Mouse (Mus musculus): Measurements from ENCODE around the gene Gatc. TPM values are rescaled to one million over a fixed set of nuclear protein-coding genes. Genes with fewer than 3 reads are reported as not detected.
A peak's percentile ranks its signal among the peaks of the same experiment; 100 is the strongest.
"Not testable (repeated sequence)": the region's sequence is repeated elsewhere in the genome, so short reads cannot be mapped to it uniquely, and the experiment has no call there.

Gatc gene
- polyA plus RNA-seq, 1 experiment from 2014 or later: 28.3 TPM

- H3K4me3 ChIP-seq: peak within 1 kb of the TSS; percentile 98
- peak within 1 kb of the TSS; percentile 91 for H3K27ac ChIP-seq
- H3K27me3 ChIP-seq: no peaks in the 10 kb centered on the region
- H3K36me3 ChIP-seq: peaks cover 23% of the 10 kb centered on the region
- H3K4me1 ChIP-seq: peaks cover 33% of the 10 kb centered on the region
- under 1% methylated on average over 74 of the region's 97 CpGs for WGBS
- ATAC-seq (ENCODE audit: low FRiP score, low read depth): peak; percentile 88
- H3K9me3 ChIP-seq: no peaks in the 10 kb centered on the region
- peak within 1 kb of the TSS; percentile 96 for H3K9ac ChIP-seq
- peak within 1 kb of the TSS; percentile 91 for H3K4me2 ChIP-seq (replicated peaks)
Observed at GRCm38 (mm10) chr5:115326875-115327609, 13.9 kb downstream of the Gatc start, which contains the start of gene Srsf9. Gene Srsf9 (plus strand): TSS chr5:115327177.

- peak overlapping the region; percentile 98 for H3K4me3 ChIP-seq
- 26% methylated on average over 11 of the region's 11 CpGs for WGBS
- H3K4me2 ChIP-seq (replicated peaks): peak overlapping the region; percentile 91
- H3K27ac ChIP-seq: peak overlapping the region; percentile 91; the same call in 1 of the 2 replicates
- peaks cover 33% of the 10 kb centered on the region for H3K4me1 ChIP-seq
- H3K36me3 ChIP-seq: peaks cover 16% of the 10 kb centered on the region
- ATAC-seq (ENCODE audit: low FRiP score, low read depth): peak; percentile 9; the same call in 1 of the 2 replicates
- no peaks in the 10 kb centered on the region for H3K27me3 ChIP-seq
- H3K9ac ChIP-seq: peak overlapping the region; percentile 96
- H3K9me3 ChIP-seq: no peaks in the 10 kb centered on the region
Observed at GRCm38 (mm10) chr5:115326256-115326831, 14.6 kb downstream of the Gatc start.

GRCm38 (mm10) chr5:115319004-115319940 lies 21.7 kb downstream of the Gatc start:
- WGBS: under 1% methylated on average over 22 of the region's 22 CpGs
- Histone ChIP-seq H3K9me3 (no peaks in the 10 kb centered on the region), H3K36me3 (no peaks in the 10 kb centered on the region), H3K9ac (peak overlapping the region; percentile 62), H3K4me3 (peak overlapping the region; percentile 43), H3K27ac (peak overlapping the region; percentile 67), H3K4me2 (replicated peaks) (peak overlapping the region; percentile 75), H3K27me3 (no peaks in the 10 kb centered on the region), H3K4me1 (peaks cover 37% of the 10 kb centered on the region)
- peak; percentile 52 for ATAC-seq (ENCODE audit: low FRiP score, low read depth)

GRCm38 (mm10) chr5:115317645-115318328 lies 23.2 kb downstream of the Gatc start:
- Histone ChIP-seq H3K9ac (no peak overlapping the region), H3K27me3 (no peaks in the 10 kb centered on the region), H3K4me1 (peaks cover 49% of the 10 kb centered on the region), H3K4me3 (peak overlapping the region; percentile 3; the same call in 1 of the 2 replicates), H3K9me3 (no peaks in the 10 kb centered on the region), H3K4me2 (replicated peaks) (peak overlapping the region; percentile 48), H3K36me3 (no peaks in the 10 kb centered on the region), H3K27ac (peak overlapping the region; percentile 90)
- WGBS: 2% methylated on average over 10 of the region's 10 CpGs
- peak; percentile 63 for ATAC-seq (ENCODE audit: low FRiP score, low read depth)

- Histone ChIP-seq H3K4me1 (peaks cover 50% of the 10 kb centered on the region), H3K27me3 (no peaks in the 10 kb centered on the region), H3K27ac (peak overlapping the region; percentile 90), H3K36me3 (no peaks in the 10 kb centered on the region), H3K9ac (peak overlapping the region; percentile 53), H3K9me3 (no peaks in the 10 kb centered on the region), H3K4me2 (replicated peaks) (peak overlapping the region; percentile 48), H3K4me3 (no peak overlapping the region)
- peak; percentile 49 for ATAC-seq (ENCODE audit: low FRiP score, low read depth)
- WGBS: 6% methylated on average over 14 of the region's 14 CpGs
Observed at GRCm38 (mm10) chr5:115316968-115317644, 23.9 kb downstream of the Gatc start.

GRCm38 (mm10) chr5:115313668-115313943 lies 27.4 kb downstream of the Gatc start:
- WGBS: 33% methylated on average over 5 of the region's 5 CpGs
- ATAC-seq (ENCODE audit: low FRiP score, low read depth): no peak
- Histone ChIP-seq H3K4me2 (replicated peaks) (no peak overlapping the region), H3K36me3 (no peaks in the 10 kb centered on the region), H3K27ac (0 out of 2 replicates have a peak overlapping the region, but pooled peaks have one; percentile 3), H3K4me3 (no peak overlapping the region), H3K27me3 (no peaks in the 10 kb centered on the region), H3K9ac (peak overlapping the region; percentile 10; the same call in 1 of the 2 replicates), H3K4me1 (peaks cover 37% of the 10 kb centered on the region), H3K9me3 (no peaks in the 10 kb centered on the region)

GRCm38 (mm10) chr5:115312816-115313667 lies 27.9 kb downstream of the Gatc start:
- WGBS: 70% methylated on average over 10 of the region's 10 CpGs
- Histone ChIP-seq H3K9me3 (no peaks in the 10 kb centered on the region), H3K27ac (no peak overlapping the region)

GRCm38 (mm10) chr5:115312354-115312753 lies 28.6 kb downstream of the Gatc start:
- H3K9ac ChIP-seq: no peak overlapping the region
- no peak for ATAC-seq (ENCODE audit: low FRiP score, low read depth)
- H3K4me1 ChIP-seq: peaks cover 24% of the 10 kb centered on the region
- H3K9me3 ChIP-seq: no peaks in the 10 kb centered on the region
- no peaks in the 10 kb centered on the region for H3K36me3 ChIP-seq
- no peak overlapping the region for H3K4me3 ChIP-seq
- 81% methylated on average over 4 of the region's 4 CpGs for WGBS
- H3K27me3 ChIP-seq: no peaks in the 10 kb centered on the region
- no peak overlapping the region for H3K4me2 ChIP-seq (replicated peaks)
- no peak overlapping the region for H3K27ac ChIP-seq

More at GRCm38 (mm10) chr5:115312816-115313667, 27.9 kb downstream of the Gatc start:
- Histone ChIP-seq H3K4me3 (no peak overlapping the region), H3K9ac (peak overlapping the region; percentile 10; the same call in 1 of the 2 replicates), H3K27me3 (no peaks in the 10 kb centered on the region), H3K4me1 (peaks cover 31% of the 10 kb centered on the region), H3K36me3 (no peaks in the 10 kb centered on the region), H3K4me2 (replicated peaks) (no peak overlapping the region)
- no peak for ATAC-seq (ENCODE audit: low FRiP score, low read depth)

GRCm38 (mm10) chr5:115302190-115302589 lies 38.8 kb downstream of the Gatc start:
- H3K27me3 ChIP-seq; H3K9me3 ChIP-seq; H3K4me3 ChIP-seq; ATAC-seq (ENCODE audit: low FRiP score, low read depth); H3K9ac ChIP-seq; H3K27ac ChIP-seq: not testable (repeated sequence)
- 0 out of 2 replicates have a peak overlapping the region, but pooled peaks have one; percentile 66 for H3K4me2 ChIP-seq (replicated peaks)
- peaks cover 24% of the 10 kb centered on the region for H3K4me1 ChIP-seq
- H3K36me3 ChIP-seq: peaks cover 20% of the 10 kb centered on the region
- 89% methylated on average over 7 of the region's 7 CpGs for WGBS

GRCm38 (mm10) chr5:115301615-115302014 lies 39.4 kb downstream of the Gatc start:
- H3K36me3 ChIP-seq: peaks cover 25% of the 10 kb centered on the region
- peak overlapping the region; percentile 66 for H3K4me2 ChIP-seq (replicated peaks)
- WGBS: 20% methylated on average over 13 of the region's 13 CpGs
- H3K9ac ChIP-seq: peak overlapping the region; percentile 57
- peak overlapping the region; percentile 29; the same call in 1 of the 2 replicates for H3K27ac ChIP-seq
- no peaks in the 10 kb centered on the region for H3K9me3 ChIP-seq
- peak overlapping the region; percentile 71 for H3K4me3 ChIP-seq
- peaks cover 24% of the 10 kb centered on the region for H3K4me1 ChIP-seq
- H3K27me3 ChIP-seq: no peaks in the 10 kb centered on the region
- ATAC-seq (ENCODE audit: low FRiP score, low read depth): no peak
